In the genomic region with DNA sequence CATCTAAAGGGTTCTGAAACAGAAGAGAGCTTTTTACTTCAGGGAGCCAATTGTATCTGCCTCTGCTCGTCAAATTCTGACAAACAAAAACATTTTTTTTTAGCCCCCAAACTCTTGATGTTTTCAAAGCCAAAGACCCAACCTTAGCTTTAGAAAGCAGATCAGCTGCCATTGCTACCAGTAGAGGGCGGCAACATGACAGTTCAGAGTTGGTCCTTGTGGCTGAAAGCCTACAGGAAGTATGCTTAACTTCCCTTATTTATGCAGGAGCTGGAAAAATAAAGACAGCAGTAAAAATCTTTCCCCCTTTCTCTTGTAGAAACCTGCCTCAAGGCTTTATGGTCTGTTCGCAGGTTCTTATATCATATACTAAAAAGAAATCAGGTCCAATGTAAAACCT, we compare ENCODE assay signal across 9 mouse cellular contexts.
DNase-seq lines count a peak whose midpoint lies in the region; ATAC-seq and TF ChIP-seq lines count a peak whose summit lies in the region.
"Had no signal": no experiment of that assay in that cellular context is flagged by ENCODE, and none has a peak within 500 bp of the region (broad histone marks: within the 10 kb centered on the region; RNA-seq: fewer than 3 reads in every experiment).

No protein-coding gene starts in this region.

- H3K36me3 ChIP-seq in ES-Bruce4 (ENCODE audit: control insufficient read depth, insufficient read depth, low read length, poor library complexity, severe bottlenecking), result no peaks in the 10 kb centered on the region
- H3K36me3 ChIP-seq: limb, embryonic 12.5 days had no signal

- H3K27me3 ChIP-seq in ES-Bruce4 (ENCODE audit: control insufficient read depth, insufficient read depth, low read length, poor library complexity, severe bottlenecking), result no peaks in the 10 kb centered on the region
- H3K27me3 ChIP-seq: limb, embryonic 12.5 days had no signal

- no peaks in the 10 kb centered on the region for H3K4me1 ChIP-seq in ES-Bruce4 (ENCODE audit: control insufficient read depth, insufficient read depth, low read length)

- no peak overlapping the region for H3K27ac ChIP-seq in ES-Bruce4 (ENCODE audit: insufficient read depth, low read length)
- H3K27ac ChIP-seq: limb, embryonic 12.5 days had no signal

- TF ChIP-seq EP300 in ES-Bruce4 (IDR thresholded peaks at IDR 0.05; ENCODE audit: insufficient read depth, low read depth, low read length), result no peak

- ATAC-seq in frontal cortex, adult (ENCODE audit: low TSS enrichment), result peak; percentile 92
- no peak for ATAC-seq in monocyte, adult 5-6 weeks (replicated peaks; ENCODE audit: insufficient number of reproducible peaks, low FRiP score, low TSS enrichment, poor library complexity, severe bottlenecking)

- no peak overlapping the region for H3K4me3 ChIP-seq in ES-Bruce4 (ENCODE audit: low read depth, low read length)
- H3K4me3 ChIP-seq: limb, embryonic 12.5 days had no signal

- peak; percentile 17 for TF ChIP-seq CTCF in ES-Bruce4 (IDR thresholded peaks at IDR 0.05; ENCODE audit: low read depth, low read length)

- no peaks in the 10 kb centered on the region for H3K9me3 ChIP-seq in ES-Bruce4 (replicated peaks; ENCODE audit: control insufficient read depth, insufficient read depth, low read length, poor library complexity, severe bottlenecking)
- H3K9me3 ChIP-seq: limb, embryonic 12.5 days had no signal

- H3K9ac ChIP-seq in ES-Bruce4 (ENCODE audit: low read depth, poor library complexity, severe bottlenecking), result no peak overlapping the region
- H3K9ac ChIP-seq: limb, embryonic 12.5 days had no signal

- no peak for TF ChIP-seq POLR2A in ES-Bruce4 (IDR thresholded peaks at IDR 0.05; ENCODE audit: insufficient read depth, low read length)

- intact Hi-C loops in left cerebral cortex, postnatal 36 days (cut with DNase I), result loop anchor here (1.0 to 5.0 kb wide), 3 partner anchors 76 to 504 kb away; no protein-coding TSS in a partner anchor

- DNase-seq in A20 (ENCODE audit: low read depth, low spot score), result peak; percentile 61
- DNase-seq in cerebellum, adult 11-12 months, result peak; percentile 29
- DNase-seq in induced T-regulatory cell, adult 2 months (ENCODE audit: low read depth), result peak; percentile 62
- DNase-seq in left cerebral cortex, postnatal 36 days (ENCODE audit: low spot score in 2 of 2), result peak; percentile 49 to 63
- peak; percentile 40 for DNase-seq in retina, adult 2 months (ENCODE audit: low read depth, low spot score)
